Mouse (Mus musculus): ENCODE data around the gene Psma5.

DNA sequence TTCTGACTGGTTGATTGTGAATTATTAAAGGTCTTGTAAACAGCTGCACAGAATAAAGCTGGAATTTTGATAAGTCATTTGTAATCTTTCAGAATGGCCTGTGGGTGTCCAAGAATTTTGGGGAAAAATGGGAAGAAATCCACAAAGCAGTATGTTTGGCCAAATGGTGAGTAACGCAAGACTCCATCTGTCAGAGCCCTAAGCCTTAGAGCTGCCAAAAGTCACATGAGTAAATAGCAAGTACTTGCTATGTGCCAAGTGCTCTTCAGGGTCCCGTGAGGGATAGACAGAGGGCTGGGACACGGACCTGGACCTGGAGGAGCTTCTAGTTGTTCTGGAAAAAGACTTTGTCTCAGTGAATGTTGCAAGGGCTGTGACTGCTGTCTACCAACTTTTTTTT is 71.2 kb downstream of the Psma5 start:
- TF ChIP-seq POLR2A (IDR thresholded peaks at IDR 0.05; ENCODE audit: low read depth, low read length) (no peak), CTCF (conservative IDR thresholded peaks at IDR 0.05; ENCODE audit: insufficient read depth, insufficient read length, low read depth, low read length) (no peak)
